Mouse (Mus musculus) ES-E14 (cell line): ENCODE data around the gene 5330417C22Rik.

ENCODE experiments used
- CHD2 ChIP-seq: IDR thresholded peaks from 2 replicates; pipeline ENCODE4 v1.6.1; 2014; ENCODE audit warnings: mild to moderate bottlenecking, low read depth, low read length, inconsistent platforms
- MAFK ChIP-seq: IDR thresholded peaks from 2 replicates; pipeline ENCODE4 v1.6.1; 2014; ENCODE audit warnings: mild to moderate bottlenecking, low read depth, low read length, inconsistent platforms; ENCODE audit not compliant: insufficient read depth
- ZC3H11A ChIP-seq: IDR thresholded peaks from 2 replicates; pipeline ENCODE4 v1.6.1; 2012; ENCODE audit warnings: low read depth, mild to moderate bottlenecking, inconsistent platforms, low read length, borderline replicate concordance
- ZNF384 ChIP-seq: IDR thresholded peaks from 2 replicates; pipeline ENCODE4 v1.6.1; 2012; ENCODE audit warnings: low read depth, low read length, inconsistent platforms

- TF ChIP-seq ZC3H11A, result no peak
- no peak for TF ChIP-seq MAFK
- TF ChIP-seq CHD2, result no peak
- no peak for TF ChIP-seq ZNF384
Measured at GRCm38 (mm10) chr3:108411754-108412121, 124.6 kb downstream of the 5330417C22Rik start.
